Mouse (Mus musculus) midbrain, embryonic 10.5 days (tissue): ENCODE data around the gene Ubac2. TPM values are rescaled to one million over a fixed set of nuclear protein-coding genes. Genes with fewer than 3 reads are reported as not detected.
A peak's percentile ranks its signal among the peaks of the same experiment; 100 is the strongest.
"Not testable (repeated sequence)": the region's sequence is repeated elsewhere in the genome, so short reads cannot be mapped to it uniquely, and the experiment has no call there.

ENCODE experiments used
- DNase-seq: peaks from one replicate; pipeline ENCODE4 v3.0.0-alpha.2; 2017; ENCODE audit warnings: low spot score
- H3K27ac ChIP-seq: fragments of 300-500 bp; sonication (generic); replicated peaks from 2 replicates; pipeline ENCODE4 v1.5.1; 2016; ENCODE audit warnings: mild to moderate bottlenecking
- H3K27me3 ChIP-seq: fragments of 300-500 bp; sonication (generic); 2 replicates; pipeline ENCODE4 v1.6.1; 2016; ENCODE audit warnings: low read depth, mild to moderate bottlenecking; ENCODE audit not compliant: poor library complexity, severe bottlenecking
- H3K36me3 ChIP-seq: fragments of 300-500 bp; sonication (generic); 2 replicates; pipeline ENCODE4 v1.6.1; 2016; ENCODE audit warnings: mild to moderate bottlenecking, moderate library complexity
- H3K4me1 ChIP-seq: fragments of 300-500 bp; sonication (generic); 2 replicates; pipeline ENCODE4 v1.6.1; 2016
- H3K4me3 ChIP-seq: fragments of 300-500 bp; sonication (generic); 2 replicates; pipeline ENCODE4 v1.5.1; 2016; ENCODE audit warnings: mild to moderate bottlenecking, moderate library complexity
- H3K9me3 ChIP-seq: fragments of 300-500 bp; sonication (generic); replicated peaks from 2 replicates; pipeline ENCODE4 v1.6.1; 2016; ENCODE audit warnings: mild to moderate bottlenecking
- WGBS: fragments of 180-500 bp; shearing (Covaris S2); methylation state at CpG from one replicate; pipeline ENCODE4 v1.1.7; 2016; 5-methylcytosine and 5-hydroxymethylcytosine counted together
- polyA plus RNA-seq: library from polyadenylated mRNA; unstranded; fragments of >200 nt; fragmentation: Nextera tagmentation; extraction: Ambion mirVana; gene quantifications from 2 replicates; pipeline ENCODE4 v1.2.1, GENCODE M21; 2016

The Ubac2 gene
- polyA plus RNA-seq, 1 experiment from 2014 or later: 78.3 TPM

DNA sequence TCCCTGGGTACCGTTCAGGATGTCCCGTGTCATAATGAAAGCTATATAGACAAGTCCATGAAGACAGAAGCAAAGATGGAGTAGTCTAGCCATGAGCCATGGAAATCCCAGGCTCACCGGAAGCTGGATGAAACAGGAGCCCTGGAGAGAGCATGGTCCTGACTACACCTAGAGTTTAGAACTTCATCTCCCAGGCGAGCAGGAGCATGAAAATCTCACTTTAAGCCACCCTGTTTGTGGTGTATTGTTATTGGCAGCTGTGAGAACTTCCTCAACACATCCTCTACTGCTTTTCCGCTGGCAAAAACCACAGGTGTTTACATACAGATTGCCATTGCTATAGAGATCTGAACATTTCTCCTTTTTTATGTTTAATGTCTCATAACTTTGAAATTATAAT is 185.2 kb downstream of the Ubac2 start:
- Histone ChIP-seq H3K4me3 (no peak overlapping the region), H3K4me1 (0 out of 2 replicates have a peak, but pooled peaks cover 3% of the 10 kb centered on the region), H3K36me3 (no peaks in the 10 kb centered on the region), H3K9me3 (no peaks in the 10 kb centered on the region), H3K27me3 (no peaks in the 10 kb centered on the region), H3K27ac (no peak overlapping the region)
- DNase-seq: no peak
- WGBS: 84% methylated on average over 5 of the region's 5 CpGs

DNA sequence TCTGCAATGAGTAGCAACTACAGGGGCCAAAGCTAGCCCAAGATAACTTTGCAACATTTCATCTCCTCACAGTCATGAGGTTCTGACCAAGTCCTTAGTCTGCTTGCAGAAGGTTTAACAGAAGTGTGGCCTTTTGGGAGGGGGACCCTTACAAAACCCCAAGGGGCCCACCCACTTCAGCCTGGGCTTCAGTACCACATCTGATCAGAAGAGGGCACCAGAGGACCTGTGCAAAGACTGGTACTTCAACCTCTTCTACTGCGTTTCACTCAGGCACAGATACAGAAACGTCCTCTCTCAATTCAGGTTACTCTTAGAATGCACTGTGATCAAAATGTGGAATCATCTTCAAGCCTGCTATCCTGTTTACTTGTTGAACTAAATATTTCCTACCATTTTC is 186.1 kb downstream of the Ubac2 start:
- Histone ChIP-seq H3K4me3 (no peak overlapping the region), H3K4me1 (0 out of 2 replicates have a peak, but pooled peaks cover 3% of the 10 kb centered on the region), H3K9me3 (no peaks in the 10 kb centered on the region), H3K36me3 (no peaks in the 10 kb centered on the region), H3K27ac (no peak overlapping the region), H3K27me3 (no peaks in the 10 kb centered on the region)
- WGBS: 15% methylated on average over 2 of the region's 2 CpGs
- DNase-seq: peak; percentile 61

DNA sequence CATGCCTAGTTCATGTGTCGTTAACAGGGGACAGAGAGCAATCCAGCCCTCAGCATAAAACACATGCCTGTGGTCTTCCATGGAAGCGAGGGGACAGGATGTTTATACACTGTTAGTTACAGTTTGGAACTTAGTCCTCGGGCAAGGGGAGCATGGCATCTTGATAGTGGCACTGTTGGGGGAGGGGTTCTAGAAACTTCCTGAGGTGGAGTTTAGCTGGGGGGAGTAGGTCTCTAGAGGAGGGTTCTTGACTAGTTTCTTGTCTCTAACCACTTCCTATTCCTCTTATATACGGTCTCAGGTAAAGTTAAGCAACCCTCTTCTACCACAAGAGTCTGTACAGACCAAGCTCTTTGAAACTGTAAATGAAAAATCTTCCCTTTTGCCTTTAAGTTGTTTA is 187.8 kb downstream of the Ubac2 start:
- no peaks in the 10 kb centered on the region for H3K27me3 ChIP-seq
- H3K36me3 ChIP-seq: no peaks in the 10 kb centered on the region
- no peak overlapping the region for H3K27ac ChIP-seq
- H3K4me1 ChIP-seq: 0 out of 2 replicates have a peak, but pooled peaks cover 3% of the 10 kb centered on the region
- no peaks in the 10 kb centered on the region for H3K9me3 ChIP-seq
- no peak overlapping the region for H3K4me3 ChIP-seq
- WGBS: 87% methylated on average over 4 of the region's 4 CpGs
- DNase-seq: no peak

DNA sequence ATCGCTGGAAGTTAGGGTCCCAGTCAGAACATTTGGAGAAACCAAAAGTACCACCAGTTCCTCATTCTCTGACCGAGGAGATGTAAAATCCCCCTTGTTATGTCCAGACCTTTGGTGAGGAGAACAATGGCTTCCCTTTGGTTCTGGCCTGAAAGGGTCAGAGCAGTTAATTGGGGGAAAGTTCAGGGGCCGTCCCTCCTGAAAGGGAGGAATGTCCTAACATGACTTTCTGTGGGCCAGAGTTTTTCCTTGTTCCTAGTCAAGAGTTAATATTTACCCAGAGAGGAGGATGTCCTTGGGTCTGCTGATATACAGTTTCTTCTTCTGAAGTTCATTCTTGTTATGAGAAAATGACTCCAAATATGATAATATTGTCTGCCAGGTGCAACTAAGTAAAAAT is 189.6 kb downstream of the Ubac2 start:
- not testable (repeated sequence) for H3K9me3 ChIP-seq, DNase-seq, H3K27ac ChIP-seq, H3K36me3 ChIP-seq, H3K4me1 ChIP-seq, H3K4me3 ChIP-seq, H3K27me3 ChIP-seq
- WGBS: 43% methylated on average over 3 of the region's 3 CpGs

DNA sequence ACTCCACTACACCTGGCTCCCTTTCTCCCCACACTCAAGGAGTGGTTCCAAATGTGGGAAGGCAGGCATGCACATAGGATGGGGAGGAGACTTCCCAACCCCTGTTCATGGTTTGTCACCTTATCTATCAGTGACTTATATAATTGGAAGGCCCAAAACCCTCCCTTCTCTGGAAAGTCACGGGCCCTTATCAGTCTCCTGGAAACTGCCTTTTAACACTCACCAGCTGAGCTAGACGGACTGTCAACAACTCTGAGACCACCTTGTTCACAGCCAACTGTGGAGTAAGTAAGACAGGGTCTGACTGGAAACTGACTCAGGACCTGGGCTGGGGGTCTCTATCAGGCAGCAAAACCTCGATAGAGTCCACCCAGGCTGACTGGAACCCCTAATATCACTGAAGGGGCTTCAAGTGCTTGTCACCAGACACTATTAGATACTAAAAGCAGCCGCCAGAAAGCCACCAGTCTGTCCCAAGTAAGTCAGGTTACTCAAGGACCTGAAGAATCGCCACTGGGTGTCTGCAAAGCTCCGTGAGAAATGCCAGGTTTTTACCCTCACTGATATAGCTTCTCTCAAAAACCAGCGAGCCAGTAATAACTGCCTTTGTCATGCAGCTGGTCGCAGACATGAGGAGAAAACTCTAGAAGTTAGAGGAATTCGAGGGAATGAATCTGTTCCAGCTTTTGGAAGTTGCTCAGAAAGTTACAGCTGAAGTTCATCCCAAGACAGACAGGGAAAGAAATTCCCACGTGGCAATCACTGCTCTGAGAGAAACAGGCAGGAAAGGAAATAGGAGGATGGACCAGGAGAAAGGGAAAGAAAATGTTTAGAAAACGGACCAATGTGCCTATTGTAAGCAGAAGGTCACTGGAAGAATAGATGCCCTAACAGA is 190.6 kb downstream of the Ubac2 start:
- no peak overlapping the region for H3K4me3 ChIP-seq
- H3K27me3 ChIP-seq: no peaks in the 10 kb centered on the region
- no peaks in the 10 kb centered on the region for H3K36me3 ChIP-seq
- no peaks in the 10 kb centered on the region for H3K9me3 ChIP-seq
- 73% methylated on average over 11 of the region's 11 CpGs for WGBS
- 0 out of 2 replicates have a peak, but pooled peaks cover 3% of the 10 kb centered on the region for H3K4me1 ChIP-seq
- H3K27ac ChIP-seq: no peak overlapping the region
- DNase-seq: no peak

DNA sequence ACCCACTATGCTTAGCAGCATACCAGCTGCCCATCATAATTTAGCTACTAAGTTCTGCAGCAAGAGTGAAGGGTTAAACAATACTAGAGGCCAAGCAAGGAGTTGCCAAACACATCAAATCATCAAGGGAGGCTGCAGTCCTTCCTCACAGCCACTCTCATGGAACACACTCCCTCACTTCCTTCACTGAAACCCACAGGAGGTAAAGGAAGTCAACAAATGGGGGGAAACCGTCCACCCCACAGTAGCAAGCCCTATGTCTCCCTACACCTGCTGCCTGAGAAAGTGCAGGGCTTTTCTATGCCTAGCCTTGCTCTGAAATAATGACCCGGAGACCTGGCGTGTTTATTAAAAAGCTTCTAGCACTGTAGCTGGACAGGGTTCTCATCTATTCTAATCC is 191.5 kb downstream of the Ubac2 start:
- no peak for DNase-seq
- no peaks in the 10 kb centered on the region for H3K27me3 ChIP-seq
- WGBS: 81% methylated on average over 3 of the region's 3 CpGs
- 0 out of 2 replicates have a peak, but pooled peaks cover 3% of the 10 kb centered on the region for H3K4me1 ChIP-seq
- H3K27ac ChIP-seq: no peak overlapping the region
- no peak overlapping the region for H3K4me3 ChIP-seq
- H3K36me3 ChIP-seq: no peaks in the 10 kb centered on the region
- no peaks in the 10 kb centered on the region for H3K9me3 ChIP-seq

Other genes starting within 250 kb of the Ubac2 start
- gene Dock9, start 80.8 kb upstream of the Ubac2 start, polyA plus RNA-seq: 2.1 and 3.4 TPM in 2 replicates
- gene Gpr18, start 37.2 kb downstream of the Ubac2 start, polyA plus RNA-seq: 0.07 and 0.20 TPM in 2 replicates
- gene Gpr183, start 86.6 kb downstream of the Ubac2 start, polyA plus RNA-seq: 1.8 and 1.9 TPM in 2 replicates
- not detected in 2 replicates for gene Timm8a2, start 156.1 kb downstream of the Ubac2 start, polyA plus RNA-seq
- 133 and 135 TPM in 2 replicates for gene Tm9sf2, start 228.4 kb downstream of the Ubac2 start, polyA plus RNA-seq